Mouse (Mus musculus) G1E (cell line): ENCODE measurements around the gene E2f1.

Experiments
- CTCF ChIP-seq: IDR thresholded peaks from 2 replicates; pipeline ENCODE4 v1.5.1; 2012; ENCODE audit warnings: low read depth, low read length, inconsistent platforms, mixed read lengths
- GATA1 ChIP-seq: IDR thresholded peaks from 2 replicates; pipeline ENCODE4 v1.6.1; 2012; ENCODE audit warnings: borderline replicate concordance, low read length, inconsistent platforms, mixed read lengths
- POLR2AphosphoS5 ChIP-seq: IDR thresholded peaks from 2 replicates; pipeline ENCODE4 v1.6.1; 2012; ENCODE audit warnings: low read depth, low read length, inconsistent platforms; ENCODE audit not compliant: insufficient replicate concordance
- TAL1 ChIP-seq: conservative IDR thresholded peaks from 2 replicates; pipeline ENCODE4 v1.6.1; 2012; ENCODE audit warnings: low read depth, low read length, inconsistent platforms, mixed read lengths

GRCm38 (mm10) chr2:154549127-154549885 lies 20.4 kb downstream of the E2f1 start:
- TF ChIP-seq CTCF, result no peak
- no peak; the same call in 1 of the 2 replicates for TF ChIP-seq POLR2AphosphoS5
- no peak for TF ChIP-seq GATA1
- no peak for TF ChIP-seq TAL1
